Mouse (Mus musculus) limb, embryonic 10.5 days (tissue): ENCODE data around the gene Aloxe3. TPM values are rescaled to one million over a fixed set of nuclear protein-coding genes. Genes with fewer than 3 reads are reported as not detected.

Experiments
- DNase-seq: peaks from one replicate; pipeline ENCODE4 v3.0.0-alpha.2; 2017; ENCODE audit warnings: low spot score
- H3K27ac ChIP-seq: fragments of 300-500 bp; sonication (generic); 2 replicates; pipeline ENCODE4 v1.5.1; 2016; ENCODE audit warnings: mild to moderate bottlenecking
- H3K27me3 ChIP-seq: fragments of 300-500 bp; sonication (generic); 2 replicates; pipeline ENCODE4 v1.6.1; 2016; ENCODE audit warnings: low read depth, mild to moderate bottlenecking; ENCODE audit not compliant: poor library complexity, severe bottlenecking
- H3K36me3 ChIP-seq: fragments of 300-500 bp; sonication (generic); 2 replicates; pipeline ENCODE4 v1.6.1; 2016; ENCODE audit warnings: mild to moderate bottlenecking, moderate library complexity
- H3K4me1 ChIP-seq: fragments of 300-500 bp; sonication (generic); 2 replicates; pipeline ENCODE4 v1.6.1; 2016
- H3K4me3 ChIP-seq: fragments of 300-500 bp; sonication (generic); 2 replicates; pipeline ENCODE4 v1.5.1; 2016; ENCODE audit warnings: mild to moderate bottlenecking, moderate library complexity
- H3K9me3 ChIP-seq: fragments of 300-500 bp; sonication (generic); replicated peaks from 2 replicates; pipeline ENCODE4 v1.6.1; 2016; ENCODE audit warnings: mild to moderate bottlenecking
- WGBS: fragments of 180-500 bp; shearing (Covaris S2); methylation state at CpG from one replicate; pipeline ENCODE4 v1.1.7; 2016; 5-methylcytosine and 5-hydroxymethylcytosine counted together
- polyA plus RNA-seq: library from polyadenylated mRNA; unstranded; fragments of >200 nt; fragmentation: Nextera tagmentation; extraction: Ambion mirVana; gene quantifications from 2 replicates; pipeline ENCODE4 v1.2.1, GENCODE M21; 2016

The Aloxe3 gene
- polyA plus RNA-seq, 1 experiment from 2014 or later, result 0.39 TPM

GRCm38 (mm10) chr11:69150444-69150843 is 24.7 kb downstream of the Aloxe3 start:
- Histone ChIP-seq H3K27ac (peak overlapping the region; percentile 27; the same call in 1 of the 2 replicates), H3K27me3 (peaks cover 41% of the 10 kb centered on the region; the same call in 1 of the 2 replicates), H3K36me3 (no peaks in the 10 kb centered on the region), H3K4me3 (peak overlapping the region; percentile 43), H3K4me1 (peaks cover 15% of the 10 kb centered on the region), H3K9me3 (no peaks in the 10 kb centered on the region)
- WGBS, result 5% methylated on average over 7 of the region's 7 CpGs
- peak; percentile 71 for DNase-seq

- no peaks in the 10 kb centered on the region for H3K36me3 ChIP-seq
These were observed 25.3 kb downstream of the Aloxe3 start for GRCm38 (mm10) chr11:69151004-69151403.

GRCm38 (mm10) chr11:69153831-69154230 is 28.1 kb downstream of the Aloxe3 start:
- 87% methylated on average over 8 of the region's 8 CpGs for WGBS
- Histone ChIP-seq H3K9me3 (no peaks in the 10 kb centered on the region), H3K4me3 (no peak overlapping the region), H3K4me1 (peaks cover 19% of the 10 kb centered on the region), H3K36me3 (no peaks in the 10 kb centered on the region), H3K27me3 (peaks cover 71% of the 10 kb centered on the region), H3K27ac (no peak overlapping the region)
- DNase-seq, result no peak

More at GRCm38 (mm10) chr11:69151004-69151403, 25.3 kb downstream of the Aloxe3 start:
- Histone ChIP-seq H3K9me3 (no peaks in the 10 kb centered on the region), H3K27me3 (peaks cover 47% of the 10 kb centered on the region), H3K4me3 (peak overlapping the region; percentile 43), H3K4me1 (peaks cover 15% of the 10 kb centered on the region), H3K27ac (peak overlapping the region; percentile 27; the same call in 1 of the 2 replicates)
- WGBS, result 40% methylated on average over 6 of the region's 6 CpGs
- DNase-seq, result peak; percentile 49

GRCm38 (mm10) chr11:69155351-69155750 is 29.7 kb downstream of the Aloxe3 start:
- H3K27me3 ChIP-seq, result peaks cover 76% of the 10 kb centered on the region
- H3K4me1 ChIP-seq, result peaks cover 19% of the 10 kb centered on the region
- WGBS, result 68% methylated on average over 1 of the region's 1 CpGs
- no peaks in the 10 kb centered on the region for H3K9me3 ChIP-seq
- H3K36me3 ChIP-seq, result no peaks in the 10 kb centered on the region
- no peak overlapping the region for H3K4me3 ChIP-seq
- no peak for DNase-seq
- H3K27ac ChIP-seq, result no peak overlapping the region

GRCm38 (mm10) chr11:69156800-69157199 is 31.1 kb downstream of the Aloxe3 start, which contains the start of gene Alox12b:
TSS of gene Alox12b (plus strand) at chr11:69156989.
- Histone ChIP-seq H3K27me3 (peaks cover 76% of the 10 kb centered on the region), H3K27ac (no peak within 1 kb of the TSS), H3K9me3 (no peaks in the 10 kb centered on the region), H3K4me3 (peak within 1 kb of the TSS; percentile 39), H3K4me1 (peaks cover 11% of the 10 kb centered on the region), H3K36me3 (no peaks in the 10 kb centered on the region)
- peak; percentile 57 for DNase-seq
- 2% methylated on average over 18 of the region's 18 CpGs for WGBS

GRCm38 (mm10) chr11:69169313-69169712 is 43.6 kb downstream of the Aloxe3 start:
- H3K27me3 ChIP-seq, result peaks cover 23% of the 10 kb centered on the region

GRCm38 (mm10) chr11:69171626-69172025 is 45.9 kb downstream of the Aloxe3 start:
- H3K27ac ChIP-seq, result no peak overlapping the region
- H3K27me3 ChIP-seq, result 0 out of 2 replicates have a peak, but pooled peaks cover 11% of the 10 kb centered on the region
- WGBS, result 37% methylated on average over 7 of the region's 7 CpGs

More at GRCm38 (mm10) chr11:69169313-69169712, 43.6 kb downstream of the Aloxe3 start:
- Histone ChIP-seq H3K9me3 (no peaks in the 10 kb centered on the region), H3K36me3 (no peaks in the 10 kb centered on the region), H3K27ac (no peak overlapping the region), H3K4me1 (no peaks in the 10 kb centered on the region), H3K4me3 (no peak overlapping the region)
- no peak for DNase-seq
- 92% methylated on average over 12 of the region's 12 CpGs for WGBS

GRCm38 (mm10) chr11:69172606-69173005 is 46.9 kb downstream of the Aloxe3 start:
- H3K4me1 ChIP-seq, result no peaks in the 10 kb centered on the region
- H3K4me3 ChIP-seq, result no peak overlapping the region
- DNase-seq, result no peak

More at GRCm38 (mm10) chr11:69171626-69172025, 45.9 kb downstream of the Aloxe3 start:
- Histone ChIP-seq H3K4me1 (no peaks in the 10 kb centered on the region), H3K4me3 (no peak overlapping the region), H3K36me3 (no peaks in the 10 kb centered on the region), H3K9me3 (no peaks in the 10 kb centered on the region)
- peak; percentile 66 for DNase-seq

GRCm38 (mm10) chr11:69174722-69175121 is 49.0 kb downstream of the Aloxe3 start:
- no peaks in the 10 kb centered on the region for H3K36me3 ChIP-seq
- 86% methylated on average over 7 of the region's 7 CpGs for WGBS
- no peak overlapping the region for H3K27ac ChIP-seq
- no peak for DNase-seq
- H3K4me3 ChIP-seq, result no peak overlapping the region
- H3K4me1 ChIP-seq, result peaks cover 4% of the 10 kb centered on the region; the same call in 1 of the 2 replicates
- H3K9me3 ChIP-seq, result no peaks in the 10 kb centered on the region
- H3K27me3 ChIP-seq, result no peaks in the 10 kb centered on the region

More at GRCm38 (mm10) chr11:69172606-69173005, 46.9 kb downstream of the Aloxe3 start:
- Histone ChIP-seq H3K27me3 (0 out of 2 replicates have a peak, but pooled peaks cover 7% of the 10 kb centered on the region), H3K9me3 (no peaks in the 10 kb centered on the region), H3K27ac (no peak overlapping the region), H3K36me3 (no peaks in the 10 kb centered on the region)
- WGBS, result 84% methylated on average over 2 of the region's 2 CpGs

- Histone ChIP-seq H3K36me3 (no peaks in the 10 kb centered on the region), H3K9me3 (no peaks in the 10 kb centered on the region), H3K4me1 (peaks cover 9% of the 10 kb centered on the region), H3K4me3 (no peak overlapping the region), H3K27ac (no peak overlapping the region), H3K27me3 (no peaks in the 10 kb centered on the region)
- no peak for DNase-seq
- WGBS, result 80% methylated on average over 3 of the region's 3 CpGs
These were observed 52.8 kb downstream of the Aloxe3 start for GRCm38 (mm10) chr11:69178525-69178924.

- H3K27ac ChIP-seq, result no peak overlapping the region
- H3K9me3 ChIP-seq, result no peaks in the 10 kb centered on the region
- H3K4me3 ChIP-seq, result no peak overlapping the region
- H3K36me3 ChIP-seq, result no peaks in the 10 kb centered on the region
- DNase-seq, result no peak
- H3K27me3 ChIP-seq, result no peaks in the 10 kb centered on the region
- WGBS, result 73% methylated on average over 3 of the region's 3 CpGs
- peaks cover 9% of the 10 kb centered on the region for H3K4me1 ChIP-seq
These were observed 53.8 kb downstream of the Aloxe3 start for GRCm38 (mm10) chr11:69179512-69179911.

GRCm38 (mm10) chr11:69180120-69180519 is 54.4 kb downstream of the Aloxe3 start:
- WGBS, result 82% methylated on average over 4 of the region's 4 CpGs
- no peak for DNase-seq
- Histone ChIP-seq H3K27ac (no peak overlapping the region), H3K27me3 (no peaks in the 10 kb centered on the region), H3K36me3 (no peaks in the 10 kb centered on the region), H3K9me3 (no peaks in the 10 kb centered on the region), H3K4me3 (no peak overlapping the region), H3K4me1 (peaks cover 9% of the 10 kb centered on the region)

GRCm38 (mm10) chr11:69185031-69185430 is 59.3 kb downstream of the Aloxe3 start:
- H3K9me3 ChIP-seq, result no peaks in the 10 kb centered on the region
- no peak overlapping the region for H3K27ac ChIP-seq
- no peak overlapping the region for H3K4me3 ChIP-seq
- H3K27me3 ChIP-seq, result no peaks in the 10 kb centered on the region
- H3K36me3 ChIP-seq, result no peaks in the 10 kb centered on the region
- no peak for DNase-seq
- peaks cover 5% of the 10 kb centered on the region; the same call in 1 of the 2 replicates for H3K4me1 ChIP-seq
- WGBS, result 95% methylated on average over 5 of the region's 5 CpGs
